Mouse (Mus musculus) bone marrow macrophage, adult 2 months (primary cell): ENCODE data around the gene Fam222b.

Source experiments
- CTCF ChIP-seq: IDR thresholded peaks from 2 replicates; pipeline ENCODE4 v1.5.1; 2012; ENCODE audit warnings: low read depth, mild to moderate bottlenecking, low read length, moderate library complexity
- POLR2A ChIP-seq: IDR thresholded peaks from 2 replicates; pipeline ENCODE4 v1.6.1; 2012; ENCODE audit warnings: mild to moderate bottlenecking, low read depth, low read length, borderline replicate concordance

DNA sequence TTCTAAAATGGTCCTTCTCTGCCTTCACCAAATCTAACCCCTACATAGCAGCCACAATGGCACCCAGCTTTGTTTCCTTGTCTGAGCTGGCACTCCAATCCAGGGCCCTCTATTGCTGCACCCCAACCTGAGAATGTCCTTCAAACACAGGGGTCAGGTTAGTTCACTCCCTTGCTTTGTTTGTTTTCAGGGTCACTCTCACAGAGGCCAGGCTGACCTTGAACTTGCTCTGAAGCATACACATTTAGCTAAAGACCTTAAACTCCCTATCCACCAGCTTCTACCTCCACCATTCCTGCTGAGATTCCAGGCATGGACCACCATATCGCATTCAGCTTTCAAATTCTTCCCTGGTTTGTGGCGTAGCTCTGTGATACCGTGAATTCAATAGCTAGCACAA is 80.0 kb downstream of the Fam222b start:
- TF ChIP-seq POLR2A (no peak), CTCF (no peak)
